Mouse (Mus musculus): ENCODE results near the gene Gm4131. TPM values are rescaled to one million over a fixed set of nuclear protein-coding genes. Genes with fewer than 3 reads are reported as not detected.
"Not testable (repeated sequence)": the region's sequence is repeated elsewhere in the genome, so short reads cannot be mapped to it uniquely, and the experiment has no call there.

Gene Gm4131
- not detected in 2 replicates for polyA plus RNA-seq (2016; fragmentation: Nextera tagmentation; extraction: Ambion mirVana)

GRCm38 (mm10) chr14:62566821-62567220 lies at the start of gene Gm4131:
Gm4131 (minus strand) TSS chr14:62566921.
- not testable (repeated sequence) for H3K27me3 ChIP-seq (replicated peaks); H3K36me3 ChIP-seq; H3K9ac ChIP-seq; H3K27ac ChIP-seq; H3K4me2 ChIP-seq (replicated peaks); ATAC-seq (ENCODE audit: low FRiP score, low read depth); H3K4me3 ChIP-seq; H3K4me1 ChIP-seq; H3K9me3 ChIP-seq
- WGBS, result 62% methylated on average over 9 of the region's 9 CpGs

- ATAC-seq (ENCODE audit: low FRiP score, low read depth), result no peak
- H3K4me2 ChIP-seq (replicated peaks), result no peak overlapping the region
- H3K36me3 ChIP-seq, result peaks cover 4% of the 10 kb centered on the region; the same call in 1 of the 2 replicates
- H3K27me3 ChIP-seq (replicated peaks), result no peaks in the 10 kb centered on the region
- H3K9ac ChIP-seq, result no peak overlapping the region
- 82% methylated on average over 3 of the region's 3 CpGs for WGBS
- H3K27ac ChIP-seq, result no peak overlapping the region
- H3K4me3 ChIP-seq, result no peak overlapping the region
- H3K9me3 ChIP-seq, result no peaks in the 10 kb centered on the region
- no peaks in the 10 kb centered on the region for H3K4me1 ChIP-seq
Measured at GRCm38 (mm10) chr14:62609904-62610303, 43.2 kb upstream of the Gm4131 start.

- Histone ChIP-seq H3K36me3 (peaks cover 4% of the 10 kb centered on the region; the same call in 1 of the 2 replicates), H3K27ac (no peak overlapping the region), H3K4me3 (no peak overlapping the region), H3K9me3 (no peaks in the 10 kb centered on the region), H3K4me2 (replicated peaks) (no peak overlapping the region), H3K27me3 (replicated peaks) (no peaks in the 10 kb centered on the region), H3K9ac (no peak overlapping the region), H3K4me1 (0 out of 2 replicates have a peak, but pooled peaks cover under 1% of the 10 kb centered on the region)
- ATAC-seq (ENCODE audit: low FRiP score, low read depth), result no peak
- WGBS, result 78% methylated on average over 8 of the region's 8 CpGs
Measured at GRCm38 (mm10) chr14:62607791-62608196, 41.1 kb upstream of the Gm4131 start.

DNA sequence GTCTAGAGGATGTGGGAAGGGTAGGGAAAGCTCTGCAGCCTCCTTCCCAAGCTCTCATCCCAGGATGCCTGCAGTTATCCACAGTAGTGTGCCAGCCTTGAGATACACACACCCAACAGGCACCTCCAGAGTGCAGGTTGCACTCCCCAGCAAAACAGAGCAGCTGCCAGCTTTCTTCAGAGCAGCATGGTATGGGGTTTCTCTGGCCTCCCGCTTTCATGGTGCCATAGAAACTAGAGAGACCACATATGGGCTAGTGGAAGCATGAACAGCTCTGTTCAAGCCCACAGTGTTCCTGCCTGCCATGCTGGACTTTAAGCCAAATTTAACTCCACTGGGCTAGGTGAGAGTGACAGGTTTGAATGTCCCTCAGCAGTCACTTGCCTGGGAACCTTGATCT lies 36.1 kb upstream of the Gm4131 start:
- Histone ChIP-seq H3K4me3 (no peak overlapping the region), H3K4me1 (peaks cover 13% of the 10 kb centered on the region; the same call in 1 of the 2 replicates), H3K4me2 (replicated peaks) (no peak overlapping the region), H3K36me3 (peaks cover 4% of the 10 kb centered on the region; the same call in 1 of the 2 replicates), H3K27me3 (replicated peaks) (no peaks in the 10 kb centered on the region), H3K27ac (no peak overlapping the region), H3K9ac (no peak overlapping the region), H3K9me3 (no peaks in the 10 kb centered on the region)
- 82% methylated on average over 1 of the region's 1 CpGs for WGBS
- ATAC-seq (ENCODE audit: low FRiP score, low read depth), result no peak

- Histone ChIP-seq H3K27ac (no peak overlapping the region), H3K9ac (no peak overlapping the region), H3K36me3 (peaks cover 4% of the 10 kb centered on the region; the same call in 1 of the 2 replicates), H3K4me2 (replicated peaks) (no peak overlapping the region), H3K9me3 (no peaks in the 10 kb centered on the region), H3K4me3 (no peak overlapping the region), H3K27me3 (replicated peaks) (no peaks in the 10 kb centered on the region), H3K4me1 (peaks cover 13% of the 10 kb centered on the region; the same call in 1 of the 2 replicates)
- ATAC-seq (ENCODE audit: low FRiP score, low read depth), result no peak
- WGBS, result 69% methylated on average over 1 of the region's 1 CpGs
Measured at GRCm38 (mm10) chr14:62602271-62602670, 35.5 kb upstream of the Gm4131 start.

- no peak overlapping the region for H3K4me2 ChIP-seq (replicated peaks)
- H3K9ac ChIP-seq, result no peak overlapping the region
- ATAC-seq (ENCODE audit: low FRiP score, low read depth), result peak; percentile 65
- no peaks in the 10 kb centered on the region for H3K9me3 ChIP-seq
- H3K4me1 ChIP-seq, result peaks cover 13% of the 10 kb centered on the region; the same call in 1 of the 2 replicates
- 37% methylated on average over 6 of the region's 6 CpGs for WGBS
- no peaks in the 10 kb centered on the region for H3K27me3 ChIP-seq (replicated peaks)
- no peak overlapping the region for H3K4me3 ChIP-seq
- no peak overlapping the region for H3K27ac ChIP-seq
- H3K36me3 ChIP-seq, result no peaks in the 10 kb centered on the region
Measured at GRCm38 (mm10) chr14:62600109-62600522, 33.4 kb upstream of the Gm4131 start.

GRCm38 (mm10) chr14:62585338-62585737 lies 18.6 kb upstream of the Gm4131 start:
- Histone ChIP-seq H3K36me3 (no peaks in the 10 kb centered on the region; the same call in 1 of the 2 replicates), H3K4me2 (replicated peaks) (no peak overlapping the region), H3K27me3 (replicated peaks) (no peaks in the 10 kb centered on the region), H3K4me3 (no peak overlapping the region), H3K4me1 (peaks cover 25% of the 10 kb centered on the region; the same call in 1 of the 2 replicates), H3K9me3 (no peaks in the 10 kb centered on the region), H3K9ac (no peak overlapping the region), H3K27ac (no peak overlapping the region)
- 22% methylated on average over 3 of the region's 3 CpGs for WGBS
- peak; percentile 77 for ATAC-seq (ENCODE audit: low FRiP score, low read depth)

DNA sequence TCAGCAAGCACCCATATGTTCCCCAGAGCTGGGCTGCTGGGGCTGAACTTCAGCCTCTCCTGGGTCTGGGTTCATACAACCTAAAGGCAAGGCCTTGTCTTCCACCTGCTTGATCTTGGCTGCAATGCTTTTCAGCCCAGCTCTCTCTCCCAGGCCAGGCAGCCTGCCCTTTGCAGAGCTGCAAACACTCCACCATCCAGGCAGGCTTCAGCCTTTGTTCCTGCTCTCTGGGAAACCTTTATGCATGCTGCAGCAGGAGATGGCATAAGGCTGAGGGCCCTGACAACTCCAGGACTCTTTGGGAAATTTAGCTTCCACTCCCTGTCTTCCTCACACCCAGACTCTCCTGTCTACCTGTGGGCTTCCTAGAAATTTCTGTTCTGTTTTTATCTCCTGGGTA lies 17.9 kb upstream of the Gm4131 start:
- H3K27me3 ChIP-seq (replicated peaks), result no peaks in the 10 kb centered on the region
- no peak overlapping the region for H3K4me2 ChIP-seq (replicated peaks)
- H3K9ac ChIP-seq, result no peak overlapping the region
- peaks cover 25% of the 10 kb centered on the region; the same call in 1 of the 2 replicates for H3K4me1 ChIP-seq
- H3K27ac ChIP-seq, result peak overlapping the region; percentile 46; the same call in 1 of the 2 replicates
- H3K4me3 ChIP-seq, result no peak overlapping the region
- 0 out of 2 replicates have a peak, but pooled peaks have one; percentile 31 for ATAC-seq (ENCODE audit: low FRiP score, low read depth)
- no peaks in the 10 kb centered on the region for H3K9me3 ChIP-seq
- H3K36me3 ChIP-seq, result no peaks in the 10 kb centered on the region; the same call in 1 of the 2 replicates

- H3K4me1 ChIP-seq, result peaks cover 25% of the 10 kb centered on the region; the same call in 1 of the 2 replicates
- no peaks in the 10 kb centered on the region for H3K27me3 ChIP-seq (replicated peaks)
- no peak overlapping the region for H3K27ac ChIP-seq
- H3K4me2 ChIP-seq (replicated peaks), result no peak overlapping the region
- no peaks in the 10 kb centered on the region for H3K9me3 ChIP-seq
- no peak overlapping the region for H3K9ac ChIP-seq
- no peak for ATAC-seq (ENCODE audit: low FRiP score, low read depth)
- H3K4me3 ChIP-seq, result no peak overlapping the region
- WGBS, result 36% methylated on average over 9 of the region's 9 CpGs
- H3K36me3 ChIP-seq, result no peaks in the 10 kb centered on the region
Measured at GRCm38 (mm10) chr14:62581768-62582167, 15.0 kb upstream of the Gm4131 start.

DNA sequence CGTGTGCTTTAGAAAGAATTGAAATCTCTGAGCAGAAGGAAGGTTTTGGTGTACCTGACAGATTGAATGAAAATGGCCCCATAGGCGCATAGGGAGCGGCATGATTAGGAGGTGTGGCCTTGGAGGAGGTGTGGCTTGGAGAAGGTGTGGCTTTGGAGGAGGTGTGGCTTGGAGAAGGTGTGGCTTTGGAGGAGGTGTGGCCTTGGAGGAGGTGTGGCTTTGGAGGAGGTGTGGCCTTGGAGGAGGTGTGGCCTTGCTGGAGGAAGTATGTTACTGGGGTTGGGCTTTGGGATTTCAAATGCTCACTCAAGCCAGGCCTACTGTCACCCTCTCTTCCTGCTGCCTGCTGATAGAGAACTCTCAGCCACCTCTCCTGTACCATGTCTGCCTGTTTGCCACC lies 14.2 kb upstream of the Gm4131 start:
- ATAC-seq (ENCODE audit: low FRiP score, low read depth), result no peak
- Histone ChIP-seq H3K4me3 (no peak overlapping the region), H3K4me1 (peaks cover 25% of the 10 kb centered on the region; the same call in 1 of the 2 replicates), H3K27ac (no peak overlapping the region), H3K36me3 (no peaks in the 10 kb centered on the region), H3K9me3 (no peaks in the 10 kb centered on the region), H3K27me3 (replicated peaks) (no peaks in the 10 kb centered on the region), H3K9ac (no peak overlapping the region), H3K4me2 (replicated peaks) (no peak overlapping the region)
- 83% methylated on average over 3 of the region's 3 CpGs for WGBS

DNA sequence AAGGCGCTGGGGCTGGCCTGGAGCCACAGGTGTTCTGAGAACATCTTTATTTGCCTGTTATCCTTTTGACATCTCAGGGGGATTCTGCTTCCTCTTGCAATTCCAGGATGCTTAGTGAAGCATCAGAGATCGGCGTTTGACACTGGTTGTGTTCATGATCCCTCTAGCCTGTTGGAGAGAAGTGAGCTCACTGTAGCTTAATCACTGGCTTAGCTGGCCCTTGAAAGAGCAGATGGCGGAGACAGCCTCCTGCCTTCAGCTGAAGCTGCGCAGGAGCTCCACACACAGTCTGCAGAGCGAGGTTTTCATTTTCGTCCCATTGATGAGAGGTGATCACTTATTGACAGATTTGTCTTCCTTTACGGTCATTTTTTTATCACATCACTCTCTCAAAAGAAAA lies 9.1 kb upstream of the Gm4131 start:
- Histone ChIP-seq H3K4me2 (replicated peaks) (no peak overlapping the region), H3K4me3 (no peak overlapping the region)

DNA sequence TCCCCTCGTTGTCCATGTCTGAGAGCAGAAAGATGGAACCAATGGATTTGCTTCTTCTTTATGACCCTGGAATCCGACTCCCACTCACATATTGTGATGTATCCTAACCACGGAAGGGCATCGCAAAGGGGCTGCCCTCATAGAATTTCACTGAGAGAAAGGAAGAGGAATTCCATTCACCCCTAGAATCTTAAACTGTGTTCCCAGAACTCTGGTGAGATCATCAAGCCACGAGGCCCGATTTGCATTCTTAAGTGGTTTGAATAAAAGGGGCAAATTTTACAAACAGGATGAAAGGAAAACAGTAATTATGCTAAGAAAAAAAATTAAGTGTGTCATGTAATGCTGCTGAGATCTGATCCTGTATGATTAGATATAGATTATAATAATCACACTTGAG lies 8.2 kb upstream of the Gm4131 start:
- Histone ChIP-seq H3K4me3 (no peak overlapping the region), H3K27me3 (replicated peaks) (no peaks in the 10 kb centered on the region), H3K36me3 (no peaks in the 10 kb centered on the region), H3K4me1 (no peaks in the 10 kb centered on the region), H3K4me2 (replicated peaks) (no peak overlapping the region), H3K27ac (no peak overlapping the region), H3K9me3 (no peaks in the 10 kb centered on the region), H3K9ac (no peak overlapping the region)
- no peak for ATAC-seq (ENCODE audit: low FRiP score, low read depth)
- 63% methylated on average over 6 of the region's 6 CpGs for WGBS

More for the DNA sequence above, 9.1 kb upstream of the Gm4131 start:
- Histone ChIP-seq H3K4me1 (no peaks in the 10 kb centered on the region), H3K9ac (no peak overlapping the region), H3K27ac (no peak overlapping the region), H3K27me3 (replicated peaks) (no peaks in the 10 kb centered on the region), H3K36me3 (no peaks in the 10 kb centered on the region), H3K9me3 (no peaks in the 10 kb centered on the region)
- 77% methylated on average over 8 of the region's 8 CpGs for WGBS
- no peak for ATAC-seq (ENCODE audit: low FRiP score, low read depth)

GRCm38 (mm10) chr14:62573454-62573853 lies 6.7 kb upstream of the Gm4131 start:
- Histone ChIP-seq H3K27ac (no peak overlapping the region), H3K9ac (no peak overlapping the region), H3K4me1 (no peaks in the 10 kb centered on the region), H3K27me3 (replicated peaks) (no peaks in the 10 kb centered on the region), H3K36me3 (no peaks in the 10 kb centered on the region), H3K4me2 (replicated peaks) (0 out of 2 replicates have a peak overlapping the region, but pooled peaks have one; percentile 4), H3K9me3 (no peaks in the 10 kb centered on the region), H3K4me3 (no peak overlapping the region)
- ATAC-seq (ENCODE audit: low FRiP score, low read depth), result no peak
- 0% methylated on average over 1 of the region's 3 CpGs for WGBS
